Mouse (Mus musculus) T-helper 17 cell (primary cell): ENCODE measurements around the gene Ccdc169.
"Not testable (repeated sequence)": the region's sequence is repeated elsewhere in the genome, so short reads cannot be mapped to it uniquely, and the experiment has no call there.

Experiments used
- in situ Hi-C, 2 experiments: fragments of 300-600 bp; cut with MboI, MseI; formaldehyde crosslinking; loops; 1 replicate in 1 of 2; 2 replicates in 1 of 2; pipeline ENCODE4 v1.15.1; 2025; ENCODE audit warnings: high pct_unique_total_duplicates in 2 of 2

Gene Ccdc169

GRCm38 (mm10) chr3:55193351-55193750 lies 56.2 kb downstream of the Ccdc169 start:
- in situ Hi-C loops: no loop called here

- in situ Hi-C loops: no loop called here
Observed at GRCm38 (mm10) chr3:55194792-55195191, 57.7 kb downstream of the Ccdc169 start.

- in situ Hi-C loops: no loop called here
Observed at GRCm38 (mm10) chr3:55195581-55196327, 58.6 kb downstream of the Ccdc169 start.

GRCm38 (mm10) chr3:55196328-55196710 lies 59.2 kb downstream of the Ccdc169 start:
- in situ Hi-C loops: no loop called here

- in situ Hi-C loops: not testable (repeated sequence)
Observed at GRCm38 (mm10) chr3:55203621-55204020, 66.5 kb downstream of the Ccdc169 start.

GRCm38 (mm10) chr3:55206413-55206812 lies 69.3 kb downstream of the Ccdc169 start:
- in situ Hi-C loops: no loop called here

GRCm38 (mm10) chr3:55207665-55208064 lies 70.5 kb downstream of the Ccdc169 start:
- in situ Hi-C loops: no loop called here

GRCm38 (mm10) chr3:55212254-55212653 lies 75.1 kb downstream of the Ccdc169 start:
- in situ Hi-C loops: no loop called here

GRCm38 (mm10) chr3:55213785-55214184 lies 76.6 kb downstream of the Ccdc169 start:
- in situ Hi-C loops: no loop called here

- in situ Hi-C loops: no loop called here
Observed at GRCm38 (mm10) chr3:55214413-55214812, 77.3 kb downstream of the Ccdc169 start.

GRCm38 (mm10) chr3:55222502-55222901 lies 85.4 kb downstream of the Ccdc169 start:
- in situ Hi-C loops: no loop called here
